Mouse (Mus musculus) hindbrain, embryonic 15.5 days (tissue): ENCODE measurements at regions not wholly inside any gene's neighbourhood (a gene's known extent, or its start where the extent isn't known, plus 50 kb on each side); places are given as distances from the start of the nearest gene placed in this dataset.

Experiments used
- ATAC-seq: fragments of 200-750 bp; cut with Nextera tagmentation; 2 replicates; pipeline ENCODE4 v1.8.0; 2017; ENCODE audit warnings: low read depth, moderate number of reproducible peaks, moderate TSS enrichment; ENCODE audit not compliant: low FRiP score
- H3K27ac ChIP-seq: fragments of 300-500 bp; sonication (generic); replicated peaks from 2 replicates; pipeline ENCODE4 v1.5.1; 2015; ENCODE audit warnings: mild to moderate bottlenecking, inconsistent platforms
- H3K27me3 ChIP-seq: fragments of 300-500 bp; sonication (generic); 2 replicates; pipeline ENCODE4 v1.6.1; 2015; ENCODE audit warnings: control low read depth, inconsistent platforms
- H3K36me3 ChIP-seq: fragments of 300-500 bp; sonication (generic); 2 replicates; pipeline ENCODE4 v1.6.1; 2015; ENCODE audit warnings: control low read depth, inconsistent platforms
- H3K4me1 ChIP-seq: fragments of 300-500 bp; sonication (generic); replicated peaks from 2 replicates; pipeline ENCODE4 v1.6.1; 2015; ENCODE audit warnings: control low read depth, inconsistent platforms
- H3K4me2 ChIP-seq: fragments of 300-500 bp; sonication (generic); 2 replicates; pipeline ENCODE4 v1.6.1; 2015; ENCODE audit warnings: moderate library complexity, mild to moderate bottlenecking, inconsistent platforms
- H3K4me3 ChIP-seq: fragments of 300-500 bp; sonication (generic); 2 replicates; pipeline ENCODE4 v1.5.1; 2015; ENCODE audit warnings: mild to moderate bottlenecking, inconsistent platforms
- H3K9ac ChIP-seq: fragments of 300-500 bp; sonication (generic); 2 replicates; pipeline ENCODE4 v1.6.1; 2015; ENCODE audit warnings: inconsistent platforms
- H3K9me3 ChIP-seq: fragments of 300-500 bp; sonication (generic); 2 replicates; pipeline ENCODE4 v1.6.1; 2016; ENCODE audit warnings: control low read depth, inconsistent platforms
- WGBS: fragments of 180-500 bp; shearing (Covaris S2); methylation state at CpG from one replicate; pipeline ENCODE4 v1.1.7; 2015; 5-methylcytosine and 5-hydroxymethylcytosine counted together

- Histone ChIP-seq H3K4me3 (no peak overlapping the region), H3K27me3 (no peaks in the 10 kb centered on the region), H3K4me2 (no peak overlapping the region), H3K9ac (no peak overlapping the region), H3K36me3 (no peaks in the 10 kb centered on the region), H3K4me1 (no peaks in the 10 kb centered on the region), H3K27ac (no peak overlapping the region), H3K9me3 (no peaks in the 10 kb centered on the region)
- 92% methylated on average over 1 of the region's 1 CpGs for WGBS
- no peak for ATAC-seq
Measured at GRCm38 (mm10) chr2:148549618-148550017, 106.3 kb upstream of the Cd93 start.

DNA sequence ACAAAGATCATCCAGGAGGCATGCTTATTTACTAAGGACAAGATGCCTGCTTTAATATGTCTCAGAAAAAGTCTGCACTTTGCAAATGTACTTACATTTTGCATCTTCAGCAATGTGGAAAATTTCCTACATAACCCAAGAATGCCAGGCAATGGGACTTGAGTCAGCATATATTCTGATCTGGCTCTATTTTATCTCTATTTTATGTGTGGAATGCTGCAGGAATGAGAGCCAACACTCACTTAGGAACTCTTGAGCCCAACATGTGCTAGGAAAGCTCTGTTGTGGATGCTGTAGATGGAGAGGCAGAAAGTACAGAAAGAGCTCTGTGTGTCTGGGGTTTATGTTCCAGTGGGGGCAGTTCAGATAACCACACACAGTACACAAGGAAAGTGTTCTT lies 99.0 kb upstream of the Cd93 start:
- ATAC-seq: no peak
- Histone ChIP-seq H3K27me3 (no peaks in the 10 kb centered on the region), H3K27ac (no peak overlapping the region), H3K4me3 (no peak overlapping the region), H3K36me3 (no peaks in the 10 kb centered on the region), H3K9ac (no peak overlapping the region), H3K4me2 (no peak overlapping the region), H3K4me1 (no peaks in the 10 kb centered on the region), H3K9me3 (no peaks in the 10 kb centered on the region)

DNA sequence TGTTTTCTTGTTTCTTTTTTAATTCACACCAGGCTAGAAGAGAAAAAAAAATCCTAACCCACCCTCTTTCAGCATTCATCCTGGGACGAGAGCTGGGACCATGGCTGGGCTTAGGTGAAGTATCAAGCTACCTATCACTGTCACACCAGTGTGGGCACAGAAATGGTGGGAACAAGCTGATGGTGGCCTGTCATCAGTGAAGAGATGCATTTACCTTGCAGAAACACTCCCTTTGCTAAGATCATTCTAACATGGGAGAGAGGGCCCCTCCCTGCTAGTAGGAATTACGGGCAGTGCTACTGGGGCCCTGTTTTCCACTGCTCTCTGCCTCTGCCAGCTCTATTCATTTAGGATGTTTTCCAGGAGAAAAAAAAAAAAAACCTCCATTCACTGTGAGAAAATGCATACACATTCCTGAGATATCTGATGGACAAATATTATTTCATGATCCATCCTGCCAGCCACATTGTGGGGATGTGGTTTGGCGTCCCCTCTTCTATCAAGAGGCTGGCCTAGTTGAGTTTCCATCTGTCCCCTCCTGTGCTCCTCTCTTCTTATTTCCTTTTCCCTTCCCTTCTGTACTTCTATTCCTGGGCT lies 94.6 kb upstream of the Cd93 start:
- Histone ChIP-seq H3K4me3 (no peak overlapping the region), H3K27me3 (no peaks in the 10 kb centered on the region), H3K9ac (no peak overlapping the region), H3K9me3 (no peaks in the 10 kb centered on the region), H3K36me3 (no peaks in the 10 kb centered on the region), H3K4me1 (no peaks in the 10 kb centered on the region), H3K4me2 (no peak overlapping the region), H3K27ac (no peak overlapping the region)
- ATAC-seq: no peak
- WGBS: 75% methylated on average over 3 of the region's 3 CpGs

DNA sequence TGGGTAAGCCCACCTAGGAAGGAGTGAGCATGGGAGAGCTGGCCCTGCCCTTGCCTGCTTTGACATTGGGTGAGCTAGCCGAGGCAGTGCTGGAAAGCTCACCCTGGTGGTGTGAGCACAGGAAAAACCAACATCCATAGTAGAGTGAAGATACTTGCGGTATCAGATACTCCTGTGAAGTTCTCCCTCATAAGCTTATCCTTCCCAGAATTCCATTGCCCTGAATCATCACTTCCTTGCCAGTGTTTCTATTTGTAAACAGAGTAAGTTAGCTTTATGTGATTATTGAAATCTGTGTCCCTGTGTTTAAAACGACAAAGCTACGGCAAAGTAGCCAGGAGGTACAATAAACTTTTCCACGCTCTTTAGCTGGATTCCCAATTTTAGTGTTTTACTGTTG lies 93.9 kb upstream of the Cd93 start:
- ATAC-seq: no peak

DNA sequence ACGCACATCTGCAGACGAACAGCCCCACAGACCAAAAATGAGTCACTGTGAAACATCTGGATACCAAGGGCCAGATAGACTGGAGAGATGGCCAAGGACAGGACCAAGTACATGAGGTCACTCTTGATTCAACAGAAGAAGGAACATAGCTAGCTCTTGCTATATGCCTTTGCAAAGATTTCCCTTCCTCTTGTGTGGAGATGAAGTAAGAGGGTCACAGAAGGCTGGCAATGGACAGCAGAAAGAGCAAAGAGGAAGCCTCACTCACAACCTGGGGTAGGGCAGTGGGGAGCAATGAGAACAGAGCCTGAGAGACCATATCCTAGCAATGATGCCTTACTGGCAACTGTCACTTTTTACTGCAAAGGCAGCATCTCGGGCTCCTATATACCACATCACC lies 93.2 kb upstream of the Cd93 start:
- H3K4me2 ChIP-seq: no peak overlapping the region
- no peaks in the 10 kb centered on the region for H3K27me3 ChIP-seq
- no peaks in the 10 kb centered on the region for H3K4me1 ChIP-seq
- H3K9me3 ChIP-seq: no peaks in the 10 kb centered on the region
- no peak overlapping the region for H3K27ac ChIP-seq
- no peak for ATAC-seq
- no peaks in the 10 kb centered on the region for H3K36me3 ChIP-seq
- 93% methylated on average over 3 of the region's 3 CpGs for WGBS
- no peak overlapping the region for H3K4me3 ChIP-seq
- H3K9ac ChIP-seq: no peak overlapping the region

More for the DNA sequence above, 93.9 kb upstream of the Cd93 start:
- Histone ChIP-seq H3K9me3 (no peaks in the 10 kb centered on the region), H3K4me1 (no peaks in the 10 kb centered on the region), H3K36me3 (no peaks in the 10 kb centered on the region), H3K27ac (no peak overlapping the region), H3K4me3 (no peak overlapping the region), H3K27me3 (no peaks in the 10 kb centered on the region), H3K4me2 (no peak overlapping the region), H3K9ac (no peak overlapping the region)
- 94% methylated on average over 5 of the region's 5 CpGs for WGBS

DNA sequence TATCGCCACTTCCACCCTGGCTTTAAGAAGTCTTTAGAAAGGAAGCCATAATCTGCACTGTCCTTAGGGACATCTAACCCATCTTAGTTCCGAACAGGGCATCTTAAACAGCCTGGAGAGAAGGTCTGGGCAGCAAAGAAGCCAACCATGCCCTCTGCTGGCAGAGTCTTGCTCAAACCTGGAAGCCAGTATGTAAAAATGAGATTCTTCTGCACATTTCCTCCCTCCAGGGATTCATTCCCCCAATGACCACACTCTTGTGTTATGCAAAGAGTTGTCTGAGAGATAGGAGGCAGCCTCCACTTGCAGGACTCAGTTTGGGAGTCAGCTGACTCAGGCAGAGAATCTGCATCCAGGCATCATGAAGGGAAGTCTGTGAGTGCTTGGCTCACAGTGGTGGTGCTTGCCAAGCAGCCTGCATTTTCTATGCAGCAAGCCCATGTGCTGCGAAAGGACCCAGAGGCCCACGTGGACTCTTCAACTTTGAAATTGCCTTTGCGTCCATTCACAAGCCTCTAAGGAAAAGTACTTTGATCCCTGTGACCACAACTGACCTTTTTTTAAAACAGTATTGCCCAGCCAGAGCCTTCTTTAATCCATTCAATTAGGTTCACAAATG lies 92.3 kb upstream of the Cd93 start:
- Histone ChIP-seq H3K9me3 (no peaks in the 10 kb centered on the region), H3K36me3 (no peaks in the 10 kb centered on the region), H3K4me3 (no peak overlapping the region), H3K9ac (no peak overlapping the region), H3K27ac (no peak overlapping the region), H3K27me3 (no peaks in the 10 kb centered on the region), H3K4me2 (no peak overlapping the region), H3K4me1 (no peaks in the 10 kb centered on the region)
- ATAC-seq: no peak
- 54% methylated on average over 5 of the region's 5 CpGs for WGBS

- Histone ChIP-seq H3K27me3 (no peaks in the 10 kb centered on the region), H3K4me3 (no peak overlapping the region), H3K27ac (no peak overlapping the region), H3K9me3 (no peaks in the 10 kb centered on the region), H3K9ac (no peak overlapping the region), H3K4me1 (no peaks in the 10 kb centered on the region), H3K4me2 (no peak overlapping the region), H3K36me3 (no peaks in the 10 kb centered on the region)
- ATAC-seq: no peak
- WGBS: 61% methylated on average over 4 of the region's 4 CpGs
Measured at GRCm38 (mm10) chr2:148532051-148532450, 88.7 kb upstream of the Cd93 start.

DNA sequence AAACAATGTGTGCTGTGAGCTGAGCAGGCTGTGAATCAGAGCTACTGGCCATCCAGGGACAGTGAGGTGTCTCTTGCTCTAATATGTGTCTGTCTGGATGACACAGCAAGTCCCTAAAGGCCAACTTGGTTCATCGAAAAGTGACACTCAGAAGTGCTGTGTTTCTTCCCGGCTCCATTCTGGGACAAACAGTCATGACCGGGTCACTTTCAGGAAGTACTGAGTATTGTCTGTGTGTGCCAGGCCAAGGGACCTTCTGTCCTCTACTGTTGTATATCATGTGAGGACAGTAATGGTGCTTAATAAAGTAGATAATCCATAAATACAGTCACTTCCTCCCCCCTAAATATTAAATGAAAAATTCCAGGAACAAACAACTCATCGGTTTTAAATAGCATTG lies 87.2 kb upstream of the Cd93 start:
- H3K36me3 ChIP-seq: no peaks in the 10 kb centered on the region
- H3K4me2 ChIP-seq: no peak overlapping the region
- no peaks in the 10 kb centered on the region for H3K4me1 ChIP-seq
- H3K27me3 ChIP-seq: no peaks in the 10 kb centered on the region
- no peak overlapping the region for H3K4me3 ChIP-seq
- ATAC-seq: no peak
- no peak overlapping the region for H3K27ac ChIP-seq
- H3K9me3 ChIP-seq: no peaks in the 10 kb centered on the region
- no peak overlapping the region for H3K9ac ChIP-seq
- 79% methylated on average over 4 of the region's 4 CpGs for WGBS

- Histone ChIP-seq H3K4me2 (no peak overlapping the region), H3K27me3 (no peaks in the 10 kb centered on the region), H3K27ac (no peak overlapping the region), H3K36me3 (no peaks in the 10 kb centered on the region), H3K4me1 (no peaks in the 10 kb centered on the region), H3K9ac (no peak overlapping the region), H3K4me3 (no peak overlapping the region), H3K9me3 (no peaks in the 10 kb centered on the region)
- WGBS: 65% methylated on average over 2 of the region's 2 CpGs
- no peak for ATAC-seq
Measured at GRCm38 (mm10) chr2:148529900-148530299, 86.5 kb upstream of the Cd93 start.

- Histone ChIP-seq H3K4me3 (no peak overlapping the region), H3K27me3 (no peaks in the 10 kb centered on the region), H3K36me3 (no peaks in the 10 kb centered on the region), H3K4me2 (no peak overlapping the region), H3K27ac (no peak overlapping the region), H3K9ac (no peak overlapping the region), H3K9me3 (no peaks in the 10 kb centered on the region), H3K4me1 (no peaks in the 10 kb centered on the region)
- WGBS: 96% methylated on average over 5 of the region's 5 CpGs
- no peak for ATAC-seq
Measured at GRCm38 (mm10) chr2:148527755-148528154, 84.4 kb upstream of the Cd93 start.

- Histone ChIP-seq H3K4me3 (no peak overlapping the region), H3K9me3 (no peaks in the 10 kb centered on the region), H3K36me3 (no peaks in the 10 kb centered on the region), H3K4me2 (no peak overlapping the region), H3K27ac (no peak overlapping the region), H3K4me1 (no peaks in the 10 kb centered on the region), H3K9ac (no peak overlapping the region), H3K27me3 (no peaks in the 10 kb centered on the region)
- ATAC-seq: no peak
- WGBS: 87% methylated on average over 6 of the region's 6 CpGs
Measured at GRCm38 (mm10) chr2:148525496-148525895, 82.1 kb upstream of the Cd93 start.

DNA sequence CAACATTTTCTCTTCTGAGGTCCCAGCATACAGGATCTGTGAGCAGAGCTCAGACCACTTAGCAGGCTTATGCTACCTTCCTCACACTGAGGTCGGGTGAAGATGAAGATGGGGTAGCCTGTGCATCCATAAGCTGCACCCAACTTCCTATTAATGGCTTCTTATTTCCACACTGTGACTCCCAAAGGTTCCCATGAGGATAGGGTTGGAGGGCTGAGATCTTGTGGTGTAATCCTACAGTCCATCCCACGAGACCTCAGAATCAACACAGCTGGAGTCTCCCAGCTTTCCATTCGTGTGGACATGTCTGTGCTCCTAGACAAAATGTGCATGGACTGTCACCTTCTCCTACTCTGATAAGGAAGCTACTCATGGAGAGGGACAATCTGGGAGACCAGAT lies 80.0 kb upstream of the Cd93 start:
- Histone ChIP-seq H3K27me3 (no peaks in the 10 kb centered on the region), H3K36me3 (no peaks in the 10 kb centered on the region), H3K9ac (no peak overlapping the region), H3K4me2 (no peak overlapping the region), H3K4me1 (no peaks in the 10 kb centered on the region), H3K9me3 (no peaks in the 10 kb centered on the region), H3K27ac (no peak overlapping the region), H3K4me3 (no peak overlapping the region)
- ATAC-seq: no peak
- WGBS: 77% methylated on average over 3 of the region's 3 CpGs

DNA sequence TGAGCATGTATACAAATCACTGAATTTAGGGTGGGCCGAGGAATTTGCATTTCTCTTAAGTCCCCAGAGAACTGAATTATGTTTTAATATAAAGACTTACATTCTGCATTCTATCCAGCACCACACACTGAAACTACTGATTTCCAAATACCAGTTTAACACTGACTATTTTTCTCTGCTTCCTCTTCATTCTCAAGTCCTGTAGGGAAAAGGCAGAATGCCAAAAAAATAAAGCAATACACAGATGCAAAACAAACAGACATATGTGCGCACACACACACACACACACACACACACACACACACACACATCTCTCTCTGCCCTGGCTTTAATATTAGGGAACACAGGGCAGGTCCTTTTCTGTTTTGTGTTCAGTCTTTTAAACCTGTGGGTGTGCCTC lies 79.6 kb upstream of the Cd93 start:
- WGBS: 91% methylated on average over 2 of the region's 2 CpGs
- H3K4me2 ChIP-seq: no peak overlapping the region
- H3K9me3 ChIP-seq: no peaks in the 10 kb centered on the region
- H3K36me3 ChIP-seq: no peaks in the 10 kb centered on the region
- no peaks in the 10 kb centered on the region for H3K4me1 ChIP-seq
- H3K27me3 ChIP-seq: no peaks in the 10 kb centered on the region
- ATAC-seq: no peak
- no peak overlapping the region for H3K27ac ChIP-seq
- H3K4me3 ChIP-seq: no peak overlapping the region
- H3K9ac ChIP-seq: no peak overlapping the region
